Mouse (Mus musculus) liver, adult 2 months (tissue): ENCODE data around the gene Tmprss15.

Experiments
- CTCF ChIP-seq: fragments of 200-500 bp; IDR thresholded peaks from 2 replicates; pipeline ENCODE4 v1.5.1; 2011; ENCODE audit warnings: low read depth, low read length, control low read depth
- POLR2A ChIP-seq: fragments of 200-500 bp; IDR thresholded peaks from 2 replicates; pipeline ENCODE4 v1.6.1; 2011; ENCODE audit warnings: low read length, control low read depth; ENCODE audit not compliant: insufficient read depth; ENCODE audit errors: extremely low read depth

DNA sequence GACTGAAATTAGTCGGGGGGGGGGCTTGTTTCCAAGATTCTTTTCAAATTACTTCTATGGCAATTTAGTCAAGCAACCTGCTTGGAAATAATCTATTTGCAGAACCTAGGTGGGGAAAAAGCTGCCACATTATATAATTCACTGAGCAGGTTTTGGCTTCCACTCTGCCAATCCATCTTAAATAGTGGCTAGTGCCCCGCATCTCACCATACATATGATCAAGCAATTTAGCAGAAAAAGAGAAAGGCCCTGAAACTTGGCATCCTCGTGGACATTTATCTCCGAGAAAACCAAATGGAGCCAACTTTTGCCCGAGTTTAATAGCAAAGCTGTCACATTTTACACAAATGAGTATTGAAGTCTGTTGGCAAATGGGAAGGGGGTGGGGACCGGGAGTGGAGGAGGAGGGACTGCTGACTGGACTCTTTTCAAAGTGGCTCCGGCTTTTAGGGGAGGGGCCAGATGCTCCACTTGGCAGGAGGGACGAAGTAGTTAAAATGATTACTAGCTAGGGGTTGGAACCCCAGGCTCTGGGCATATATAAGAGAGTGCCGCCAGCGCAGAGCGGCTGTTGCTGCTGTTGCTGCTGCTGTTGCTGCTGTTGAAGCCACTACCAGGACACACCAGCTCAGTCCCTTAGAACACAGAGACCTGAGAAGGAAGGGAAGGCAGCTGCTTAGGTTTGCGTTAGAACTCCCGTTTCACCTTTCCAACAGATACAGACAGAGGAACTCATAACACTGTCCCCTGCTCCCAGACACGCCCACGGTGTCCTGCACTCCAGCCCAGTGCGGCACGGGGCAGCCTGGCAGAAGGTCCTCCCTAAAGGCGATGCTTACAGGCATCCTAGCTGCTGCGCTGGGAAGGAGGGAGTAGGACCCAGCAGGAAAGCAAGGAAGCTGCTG, 160.3 kb downstream of the Tmprss15 start, which contains the start of gene Chodl:
- TF ChIP-seq CTCF (no peak), POLR2A (no peak)
